Mouse (Mus musculus) G1E-ER4 (cell line): ENCODE measurements around the gene Sh3kbp1. TPM values are rescaled to one million over a fixed set of nuclear protein-coding genes. Genes with fewer than 3 reads are reported as not detected.

Experiments used
- GATA1 ChIP-seq: IDR thresholded peaks from one replicate; pipeline ENCODE4 v1.8.0; 2012; ENCODE audit warnings: low read length, inconsistent platforms
- polyA plus RNA-seq: library from polyadenylated mRNA; stranded (reverse); fragments of >175 nt; gene quantifications from 2 replicates; pipeline ENCODE4 v1.2.3, GENCODE M21; 2012

The Sh3kbp1 gene
- polyA plus RNA-seq, 1 experiment = 7.6 TPM

- TF ChIP-seq GATA1 = no peak
Observed at GRCm38 (mm10) chrX:159839786-159840185, 212.7 kb downstream of the Sh3kbp1 start.

- TF ChIP-seq GATA1 = no peak
Observed at GRCm38 (mm10) chrX:159840225-159840624, 213.2 kb downstream of the Sh3kbp1 start.

GRCm38 (mm10) chrX:159850722-159851121, 223.7 kb downstream of the Sh3kbp1 start:
- TF ChIP-seq GATA1 = no peak

- no peak for TF ChIP-seq GATA1
Observed at GRCm38 (mm10) chrX:159856866-159857265, 229.8 kb downstream of the Sh3kbp1 start.

- no peak for TF ChIP-seq GATA1
Observed at GRCm38 (mm10) chrX:159858126-159858525, 231.1 kb downstream of the Sh3kbp1 start.

- no peak for TF ChIP-seq GATA1
Observed at GRCm38 (mm10) chrX:159860841-159861530, 233.9 kb downstream of the Sh3kbp1 start.

- TF ChIP-seq GATA1 = no peak
Observed at GRCm38 (mm10) chrX:159867660-159868059, 240.6 kb downstream of the Sh3kbp1 start.

- TF ChIP-seq GATA1 = no peak
Observed at GRCm38 (mm10) chrX:159872521-159872920, 245.4 kb downstream of the Sh3kbp1 start.

GRCm38 (mm10) chrX:159877770-159878169, 250.7 kb downstream of the Sh3kbp1 start:
- no peak for TF ChIP-seq GATA1

GRCm38 (mm10) chrX:159879455-159879854, 252.4 kb downstream of the Sh3kbp1 start:
- TF ChIP-seq GATA1 = no peak

- no peak for TF ChIP-seq GATA1
Observed at GRCm38 (mm10) chrX:159881576-159881975, 254.5 kb downstream of the Sh3kbp1 start.

GRCm38 (mm10) chrX:159896536-159896935, 269.5 kb downstream of the Sh3kbp1 start:
- TF ChIP-seq GATA1 = no peak

- TF ChIP-seq GATA1 = no peak
Observed at GRCm38 (mm10) chrX:159898110-159898509, 271.0 kb downstream of the Sh3kbp1 start.

- no peak for TF ChIP-seq GATA1
Observed at GRCm38 (mm10) chrX:159899121-159899520, 272.0 kb downstream of the Sh3kbp1 start.

- TF ChIP-seq GATA1 = no peak
Observed at GRCm38 (mm10) chrX:159903421-159903820, 276.3 kb downstream of the Sh3kbp1 start.

- TF ChIP-seq GATA1 = no peak
Observed at GRCm38 (mm10) chrX:159907703-159908102, 280.6 kb downstream of the Sh3kbp1 start.

- no peak for TF ChIP-seq GATA1
Observed at GRCm38 (mm10) chrX:159909446-159910277, 282.6 kb downstream of the Sh3kbp1 start.
